In the genomic region with DNA sequence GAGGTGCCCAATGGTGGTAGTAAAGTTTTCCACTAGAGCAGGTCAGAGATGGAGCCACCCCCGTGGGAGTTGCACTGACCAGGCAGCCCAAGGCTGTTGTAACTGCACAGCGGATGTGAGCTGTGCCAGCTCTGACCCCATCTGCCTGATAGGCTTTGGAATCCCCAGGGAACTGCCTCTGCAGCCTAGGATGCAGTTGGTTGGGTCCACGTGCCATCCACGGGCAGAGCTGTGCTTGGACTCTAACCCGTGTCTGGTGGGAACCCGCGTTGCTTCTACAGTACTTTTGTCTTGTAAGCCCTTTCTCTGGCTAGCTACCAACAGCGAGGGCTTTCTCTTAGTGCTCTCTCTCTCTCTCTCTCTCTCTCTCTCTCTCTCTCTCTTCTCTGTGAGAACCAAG, we compare ENCODE assay signal across 10 mouse cellular contexts. TPM values are rescaled to one million over a fixed set of nuclear protein-coding genes. Genes with fewer than 3 reads are reported as not detected.
DNase-seq lines count a peak whose midpoint lies in the region; ATAC-seq and TF ChIP-seq lines count a peak whose summit lies in the region.
"Had no signal": no experiment of that assay in that cellular context is flagged by ENCODE, and none has a peak within 500 bp of the region (broad histone marks: within the 10 kb centered on the region; RNA-seq: fewer than 3 reads in every experiment).

No protein-coding gene starts in this region.

- ATAC-seq in hindbrain, embryonic 13.5 days (ENCODE audit: low FRiP score) = peak; percentile 18; the same call in 1 of the 2 replicates
- ATAC-seq in kidney, postnatal 0 days (replicated peaks; ENCODE audit: low FRiP score, low read depth) = peak; percentile 88
- no peak for ATAC-seq in activated CD4-positive, CD25-positive, alpha-beta regulatory T cell, adult 4 months

- H3K9me3 ChIP-seq in hindbrain, embryonic 13.5 days = no peaks in the 10 kb centered on the region
- no peaks in the 10 kb centered on the region for H3K9me3 ChIP-seq in hindbrain, embryonic 10.5 days
- H3K9me3 ChIP-seq in embryonic facial prominence, embryonic 10.5 days = no peaks in the 10 kb centered on the region
- H3K9me3 ChIP-seq in kidney, postnatal 0 days (replicated peaks; ENCODE audit: low read length) = no peaks in the 10 kb centered on the region
- H3K9me3 ChIP-seq: limb, embryonic 12.5 days had no signal

- 0 out of 2 replicates have a peak overlapping the region, but pooled peaks have one; percentile 29 for H3K9ac ChIP-seq in hindbrain, embryonic 13.5 days
- no peak overlapping the region for H3K9ac ChIP-seq in kidney, postnatal 0 days (ENCODE audit: low read depth, low read length)
- H3K9ac ChIP-seq: limb, embryonic 12.5 days had no signal

- no peak overlapping the region for H3K4me3 ChIP-seq in hindbrain, embryonic 13.5 days
- H3K4me3 ChIP-seq in hindbrain, embryonic 10.5 days = no peak overlapping the region
- H3K4me3 ChIP-seq in embryonic facial prominence, embryonic 10.5 days = no peak overlapping the region
- H3K4me3 ChIP-seq in kidney, postnatal 0 days (replicated peaks; ENCODE audit: low read depth, low read length) = no peak overlapping the region
- H3K4me3 ChIP-seq: limb, embryonic 12.5 days had no signal

- H3K36me3 ChIP-seq in hindbrain, embryonic 13.5 days = peaks cover 14% of the 10 kb centered on the region
- H3K36me3 ChIP-seq in hindbrain, embryonic 10.5 days = peaks cover 17% of the 10 kb centered on the region
- peaks cover 14% of the 10 kb centered on the region for H3K36me3 ChIP-seq in embryonic facial prominence, embryonic 10.5 days (replicated peaks)
- H3K36me3 ChIP-seq in kidney, postnatal 0 days (ENCODE audit: insufficient read depth, low read length) = 0 out of 2 replicates have a peak, but pooled peaks cover 8% of the 10 kb centered on the region

- H3K27me3 ChIP-seq in hindbrain, embryonic 13.5 days = 0 out of 2 replicates have a peak, but pooled peaks cover 3% of the 10 kb centered on the region
- peaks cover 15% of the 10 kb centered on the region; the same call in 1 of the 2 replicates for H3K27me3 ChIP-seq in hindbrain, embryonic 10.5 days (ENCODE audit: insufficient read depth, poor library complexity, severe bottlenecking)
- no peaks in the 10 kb centered on the region for H3K27me3 ChIP-seq in embryonic facial prominence, embryonic 10.5 days (replicated peaks; ENCODE audit: low read depth, poor library complexity, severe bottlenecking)
- H3K27me3 ChIP-seq in kidney, postnatal 0 days (ENCODE audit: insufficient read depth, low read length) = no peaks in the 10 kb centered on the region
- H3K27me3 ChIP-seq: limb, embryonic 12.5 days had no signal

- H3K4me1 ChIP-seq in hindbrain, embryonic 13.5 days (replicated peaks) = peaks cover 64% of the 10 kb centered on the region
- H3K4me1 ChIP-seq in hindbrain, embryonic 10.5 days (replicated peaks) = peaks cover 67% of the 10 kb centered on the region
- peaks cover 73% of the 10 kb centered on the region for H3K4me1 ChIP-seq in embryonic facial prominence, embryonic 10.5 days
- peaks cover 37% of the 10 kb centered on the region for H3K4me1 ChIP-seq in kidney, postnatal 0 days (replicated peaks; ENCODE audit: insufficient read depth, low read length)

- peak overlapping the region; percentile 58; the same call in 1 of the 2 replicates for H3K27ac ChIP-seq in hindbrain, embryonic 13.5 days
- H3K27ac ChIP-seq in hindbrain, embryonic 10.5 days = no peak overlapping the region; the same call in 1 of the 2 replicates
- peak overlapping the region; percentile 30; the same call in 1 of the 2 replicates for H3K27ac ChIP-seq in embryonic facial prominence, embryonic 10.5 days (replicated peaks)
- peak overlapping the region; percentile 25; the same call in 1 of the 2 replicates for H3K27ac ChIP-seq in kidney, postnatal 0 days

- no peak for TF ChIP-seq CTCF in kidney, postnatal 0 days (IDR thresholded peaks at IDR 0.05; ENCODE audit: low read depth)

- intact Hi-C loops in left cerebral cortex, postnatal 36 days (cut with DNase I) = no loop called here

- no peak for DNase-seq in hindbrain, embryonic 10.5 days (ENCODE audit: low spot score)
- peak; percentile 58 for DNase-seq in Muller cell, postnatal 12 days (ENCODE audit: inconsistent ontology term)
- no peak for DNase-seq in embryonic facial prominence, embryonic 10.5 days (ENCODE audit: low spot score)
- DNase-seq in kidney, postnatal 0 days (ENCODE audit: low spot score) = no peak
- DNase-seq in cerebellum, adult 11-12 months = no peak
- no peak for DNase-seq in left cerebral cortex, postnatal 36 days (ENCODE audit: low spot score in 2 of 2)
- DNase-seq: cerebellum, postnatal 25 days had no signal

- WGBS in hindbrain, embryonic 13.5 days = 50% methylated on average over 8 of the region's 8 CpGs
- WGBS in hindbrain, embryonic 10.5 days = 83% methylated on average over 8 of the region's 8 CpGs
- WGBS in embryonic facial prominence, embryonic 10.5 days = 83% methylated on average over 8 of the region's 8 CpGs
- 70% methylated on average over 8 of the region's 8 CpGs for WGBS in kidney, postnatal 0 days

- H3K4me2 ChIP-seq in hindbrain, embryonic 13.5 days = no peak overlapping the region
- no peak overlapping the region for H3K4me2 ChIP-seq in kidney, postnatal 0 days (ENCODE audit: low read length)
- H3K4me2 ChIP-seq: limb, embryonic 12.5 days had no signal

RNA-seq across cellular contexts. Expression of a gene that starts 36.7 kb away (rescaled TPM):
- 24.7 and 26.5 TPM in 2 replicates for polyA plus RNA-seq in hindbrain, embryonic 13.5 days (2015; fragmentation: Nextera tagmentation; extraction: Ambion mirVana)
- 13.9 and 20.1 TPM in 2 replicates for polyA plus RNA-seq in hindbrain, embryonic 10.5 days (2016; fragmentation: Nextera tagmentation; extraction: Ambion mirVana)
- 12.7 and 14.8 TPM in 2 replicates for polyA plus RNA-seq in embryonic facial prominence, embryonic 10.5 days (2016; fragmentation: Nextera tagmentation; extraction: Ambion mirVana)
- polyA plus RNA-seq in kidney, postnatal 0 days (2015; fragmentation: Nextera tagmentation; extraction: Ambion mirVana) = 8.2 and 9.4 TPM in 2 replicates
- total RNA-seq in left cerebral cortex, postnatal 36 days (2021) = 10 to 100 TPM; 39.6 to 42.0 TPM
- polyA plus RNA-seq in activated CD4-positive, CD25-positive, alpha-beta regulatory T cell, adult 4 months (2017; shearing (Covaris generic)) = 1 to 10 TPM; 1.3 to 2.2 TPM
